Mouse (Mus musculus): Measurements from ENCODE around the gene Srarp. TPM values are rescaled to one million over a fixed set of nuclear protein-coding genes. Genes with fewer than 3 reads are reported as not detected.

Srarp gene
- not detected in 2 replicates for polyA plus RNA-seq (2015; fragmentation: Nextera tagmentation; extraction: Ambion mirVana)

DNA sequence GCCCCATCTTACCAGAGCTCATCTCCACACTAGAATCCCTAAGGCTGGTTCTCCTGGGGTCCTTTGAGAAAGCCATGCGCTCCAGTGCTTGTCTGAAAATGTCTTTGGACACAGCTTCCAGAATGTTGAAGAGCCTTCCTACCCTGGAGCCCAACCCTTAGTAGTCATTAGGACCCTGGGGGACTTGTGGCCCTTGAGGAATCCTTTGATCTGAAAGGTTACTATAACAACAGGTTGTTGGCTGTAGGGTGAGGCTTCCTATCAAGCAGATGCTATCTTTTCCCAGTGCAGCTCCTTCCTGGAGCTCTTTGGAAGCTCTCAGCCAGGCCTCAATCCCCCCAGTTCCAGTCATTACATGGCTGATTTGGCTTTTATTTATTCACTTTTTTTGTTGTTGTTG lies at the start of gene Srarp:
Srarp (minus strand) TSS at position 132 of the 400 bp plus-strand sequence.
- ATAC-seq (ENCODE audit: insufficient read depth, low FRiP score, low read depth), result no peak
- Histone ChIP-seq H3K9me3 (no peaks in the 10 kb centered on the region), H3K27me3 (replicated peaks) (no peaks in the 10 kb centered on the region), H3K4me2 (no peak within 1 kb of the TSS), H3K9ac (no peak within 1 kb of the TSS), H3K36me3 (no peaks in the 10 kb centered on the region), H3K4me3 (replicated peaks) (no peak within 1 kb of the TSS), H3K4me1 (no peaks in the 10 kb centered on the region), H3K27ac (no peak within 1 kb of the TSS)
- 92% methylated on average over 1 of the region's 1 CpGs for WGBS

DNA sequence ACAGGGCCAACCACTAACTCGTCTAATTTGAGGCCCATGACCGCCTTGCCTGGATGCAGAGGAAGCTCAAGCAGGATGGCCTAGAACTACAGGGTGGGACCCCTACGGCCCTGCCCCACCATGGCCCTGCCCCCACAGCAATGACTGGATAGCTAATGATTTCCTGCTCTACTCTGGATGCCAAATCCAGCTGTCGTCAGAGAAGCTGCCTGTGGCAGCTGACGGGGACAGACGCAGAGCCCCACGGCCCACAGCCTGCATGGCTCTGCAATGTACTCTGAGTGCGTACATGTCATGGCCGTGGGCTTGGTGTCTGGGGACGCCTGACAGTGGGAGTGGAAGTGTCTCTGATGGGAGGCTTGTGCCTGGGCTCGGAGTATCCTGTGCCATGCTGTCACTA lies 48.2 kb upstream of the Srarp start:
- ATAC-seq (ENCODE audit: insufficient read depth, low FRiP score, low read depth), result no peak
- no peak overlapping the region for H3K4me3 ChIP-seq (replicated peaks)
- H3K27ac ChIP-seq, result no peak overlapping the region
- no peaks in the 10 kb centered on the region for H3K4me1 ChIP-seq
- 71% methylated on average over 11 of the region's 11 CpGs for WGBS
- H3K4me2 ChIP-seq, result no peak overlapping the region
- H3K9ac ChIP-seq, result no peak overlapping the region
- peaks cover 55% of the 10 kb centered on the region for H3K36me3 ChIP-seq
- H3K27me3 ChIP-seq (replicated peaks), result no peaks in the 10 kb centered on the region
- H3K9me3 ChIP-seq, result no peaks in the 10 kb centered on the region

DNA sequence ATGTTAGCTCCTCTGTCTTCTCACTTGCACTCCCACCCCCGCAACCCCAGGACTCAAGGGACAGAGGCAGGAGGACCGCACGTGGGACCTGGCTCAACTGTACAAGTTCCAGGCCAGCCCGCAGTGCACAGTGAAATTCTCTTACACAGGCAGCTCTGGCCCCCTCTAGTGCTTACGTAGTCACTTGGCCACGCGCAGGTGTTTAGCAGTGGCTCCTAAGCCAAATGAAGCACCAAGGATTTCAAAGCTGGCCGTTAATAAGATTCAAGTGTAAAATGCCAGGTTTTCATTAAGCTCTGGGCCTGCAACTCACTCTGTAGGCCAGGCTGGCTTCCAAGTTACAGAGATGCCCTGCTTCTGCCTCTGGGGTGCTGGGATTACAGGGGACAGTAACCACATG lies 43.5 kb upstream of the Srarp start:
- peaks cover 80% of the 10 kb centered on the region for H3K36me3 ChIP-seq
- H3K9ac ChIP-seq, result no peak overlapping the region
- no peak for ATAC-seq (ENCODE audit: insufficient read depth, low FRiP score, low read depth)
- H3K4me1 ChIP-seq, result no peaks in the 10 kb centered on the region
- no peaks in the 10 kb centered on the region for H3K9me3 ChIP-seq
- no peak overlapping the region for H3K4me2 ChIP-seq
- 90% methylated on average over 8 of the region's 8 CpGs for WGBS
- no peak overlapping the region for H3K4me3 ChIP-seq (replicated peaks)
- no peaks in the 10 kb centered on the region for H3K27me3 ChIP-seq (replicated peaks)
- 0 out of 2 replicates have a peak overlapping the region, but pooled peaks have one; percentile 90 for H3K27ac ChIP-seq

DNA sequence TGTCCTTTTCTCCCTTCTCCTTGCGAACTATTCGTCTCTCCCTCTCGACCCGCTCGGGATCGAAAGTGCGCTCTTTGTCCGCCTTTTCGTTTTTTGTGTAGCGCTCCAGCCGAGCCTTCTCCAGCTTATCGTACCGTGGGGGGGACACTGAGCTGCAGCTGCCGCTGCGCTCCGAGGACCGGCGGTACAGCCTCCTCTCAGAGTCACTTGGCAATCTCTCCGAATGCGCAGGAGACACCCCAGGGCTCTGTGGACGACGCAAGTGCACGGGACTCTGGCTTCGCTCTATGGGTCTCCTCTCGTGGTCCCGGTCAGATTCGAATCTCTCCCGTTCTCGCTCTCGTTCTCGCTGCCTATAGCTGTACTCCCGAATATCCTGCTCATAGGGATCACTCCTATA lies 42.9 kb upstream of the Srarp start:
- H3K9me3 ChIP-seq, result no peaks in the 10 kb centered on the region
- H3K4me2 ChIP-seq, result no peak overlapping the region
- 94% methylated on average over 32 of the region's 32 CpGs for WGBS
- ATAC-seq (ENCODE audit: insufficient read depth, low FRiP score, low read depth), result no peak
- H3K27me3 ChIP-seq (replicated peaks), result no peaks in the 10 kb centered on the region
- no peaks in the 10 kb centered on the region for H3K4me1 ChIP-seq
- peaks cover 80% of the 10 kb centered on the region for H3K36me3 ChIP-seq
- H3K4me3 ChIP-seq (replicated peaks), result no peak overlapping the region
- H3K27ac ChIP-seq, result peak overlapping the region; percentile 90
- H3K9ac ChIP-seq, result no peak overlapping the region

DNA sequence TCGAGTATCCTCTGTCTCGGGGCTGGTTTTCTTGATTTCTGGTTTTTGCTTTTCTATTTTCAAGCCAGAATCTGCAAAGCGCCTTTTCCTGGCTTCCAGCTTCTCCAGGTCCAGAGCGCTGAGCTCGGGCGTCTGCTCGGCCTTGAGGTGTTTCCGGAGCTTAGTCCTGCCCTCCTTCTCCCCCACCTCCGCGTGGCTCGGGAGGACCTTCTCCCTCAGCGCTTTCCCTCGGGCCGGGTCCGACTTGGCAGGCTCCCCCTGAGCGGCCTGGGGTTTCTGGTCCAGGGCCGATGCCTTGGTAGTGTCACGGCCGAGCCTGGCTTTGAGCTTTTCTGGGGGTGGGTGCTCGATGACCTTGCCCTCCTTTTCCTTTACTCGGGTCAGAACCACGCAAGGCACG lies 42.3 kb upstream of the Srarp start:
- Histone ChIP-seq H3K9ac (no peak overlapping the region), H3K4me2 (no peak overlapping the region), H3K27ac (peak overlapping the region; percentile 90), H3K27me3 (replicated peaks) (no peaks in the 10 kb centered on the region), H3K36me3 (peaks cover 81% of the 10 kb centered on the region), H3K4me3 (replicated peaks) (no peak overlapping the region), H3K9me3 (no peaks in the 10 kb centered on the region), H3K4me1 (no peaks in the 10 kb centered on the region)
- no peak for ATAC-seq (ENCODE audit: insufficient read depth, low FRiP score, low read depth)
- WGBS, result 77% methylated on average over 23 of the region's 23 CpGs

DNA sequence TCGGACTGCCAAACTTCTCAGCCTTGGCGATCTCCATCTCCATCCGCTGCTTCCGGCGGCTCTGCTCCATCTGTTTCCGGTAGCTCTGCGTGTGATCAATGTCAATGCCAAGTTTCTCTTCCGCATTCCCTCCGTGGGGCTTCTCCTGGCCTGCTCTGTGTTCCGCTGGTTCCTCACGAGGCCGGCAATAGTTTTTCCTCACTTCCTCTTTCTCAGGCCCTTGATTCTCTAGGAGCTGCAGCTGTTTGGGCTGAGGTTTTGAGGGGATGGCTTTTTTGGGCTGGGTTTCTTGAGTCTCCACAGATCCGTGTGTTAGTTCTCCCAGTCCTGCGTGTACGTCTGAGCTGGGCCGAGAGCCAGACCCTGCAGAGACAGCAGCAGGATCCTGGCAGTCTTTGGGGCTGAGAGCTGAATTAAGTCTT lies 41.8 kb upstream of the Srarp start:
- WGBS, result 63% methylated on average over 16 of the region's 16 CpGs
- 0 out of 2 replicates have a peak, but pooled peaks have one; percentile 33 for ATAC-seq (ENCODE audit: insufficient read depth, low FRiP score, low read depth)
- no peak overlapping the region for H3K4me2 ChIP-seq
- no peaks in the 10 kb centered on the region for H3K27me3 ChIP-seq (replicated peaks)
- peaks cover 86% of the 10 kb centered on the region for H3K36me3 ChIP-seq
- H3K27ac ChIP-seq, result peak overlapping the region; percentile 90
- H3K4me1 ChIP-seq, result no peaks in the 10 kb centered on the region
- H3K4me3 ChIP-seq (replicated peaks), result no peak overlapping the region
- H3K9ac ChIP-seq, result no peak overlapping the region
- no peaks in the 10 kb centered on the region for H3K9me3 ChIP-seq

DNA sequence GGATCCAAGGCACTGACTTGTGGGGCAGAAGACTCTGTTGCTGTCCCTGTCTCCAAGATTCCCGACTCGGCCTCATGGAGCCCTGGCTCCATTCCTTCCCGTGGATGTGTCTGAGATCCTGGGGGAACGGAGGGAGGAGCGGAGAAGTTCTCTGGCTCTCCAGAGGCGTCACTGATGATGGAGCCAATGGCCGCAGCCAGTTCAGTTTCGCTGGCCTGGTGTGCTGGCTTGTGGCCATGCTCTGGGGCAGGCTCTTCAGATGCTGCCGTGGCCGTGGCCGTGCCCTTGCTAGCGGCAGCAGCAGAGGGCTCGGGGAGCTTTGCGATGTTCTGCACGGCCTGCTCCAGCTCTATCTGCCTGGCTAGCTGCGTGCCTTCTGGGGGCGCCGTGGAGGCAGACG lies 38.5 kb upstream of the Srarp start:
- no peaks in the 10 kb centered on the region for H3K27me3 ChIP-seq (replicated peaks)
- ATAC-seq (ENCODE audit: insufficient read depth, low FRiP score, low read depth), result no peak
- no peaks in the 10 kb centered on the region for H3K9me3 ChIP-seq
- H3K36me3 ChIP-seq, result peaks cover 83% of the 10 kb centered on the region
- 88% methylated on average over 19 of the region's 19 CpGs for WGBS
- H3K4me1 ChIP-seq, result no peaks in the 10 kb centered on the region
- H3K4me3 ChIP-seq (replicated peaks), result no peak overlapping the region
- no peak overlapping the region for H3K9ac ChIP-seq
- no peak overlapping the region for H3K27ac ChIP-seq
- no peak overlapping the region for H3K4me2 ChIP-seq

DNA sequence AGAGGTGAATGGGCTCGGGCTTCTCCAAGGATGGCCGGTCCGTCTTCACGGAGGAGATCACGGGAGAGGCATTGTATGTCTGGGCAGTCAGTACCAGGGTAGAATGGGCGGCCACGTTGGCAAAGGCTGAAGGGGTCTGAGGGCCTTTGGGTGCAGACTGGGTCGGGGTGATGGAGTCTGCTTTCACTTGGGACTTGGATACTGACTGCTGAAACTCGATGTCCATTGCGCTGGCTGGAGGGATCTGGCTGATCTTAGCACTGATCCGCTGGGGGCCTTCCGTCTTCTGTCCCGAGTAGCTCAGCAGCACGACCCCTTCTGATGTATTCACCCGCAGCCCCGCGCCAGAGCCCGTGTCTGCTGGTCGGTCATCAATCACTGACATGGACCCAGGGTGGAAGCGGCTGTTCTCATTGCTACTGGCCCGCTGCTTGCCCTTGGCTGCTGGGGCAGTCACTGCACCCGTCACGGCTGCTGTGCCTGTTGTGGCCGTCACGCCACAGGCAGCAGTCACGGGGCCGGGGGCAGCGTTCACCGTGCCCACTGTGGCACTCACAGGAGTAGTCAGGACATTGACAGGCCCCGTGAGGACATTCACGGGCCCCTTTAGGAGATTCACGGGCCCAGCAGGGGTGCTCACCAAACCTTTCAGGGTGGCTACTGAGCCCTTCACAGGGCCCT lies 36.9 kb upstream of the Srarp start:
- no peak overlapping the region for H3K4me3 ChIP-seq (replicated peaks)
- H3K36me3 ChIP-seq, result peaks cover 80% of the 10 kb centered on the region
- H3K27me3 ChIP-seq (replicated peaks), result no peaks in the 10 kb centered on the region
- no peak for ATAC-seq (ENCODE audit: insufficient read depth, low FRiP score, low read depth)
- no peaks in the 10 kb centered on the region for H3K9me3 ChIP-seq
- H3K9ac ChIP-seq, result no peak overlapping the region
- 76% methylated on average over 32 of the region's 32 CpGs for WGBS
- H3K4me2 ChIP-seq, result no peak overlapping the region
- H3K27ac ChIP-seq, result no peak overlapping the region
- 0 out of 2 replicates have a peak, but pooled peaks cover 4% of the 10 kb centered on the region for H3K4me1 ChIP-seq

DNA sequence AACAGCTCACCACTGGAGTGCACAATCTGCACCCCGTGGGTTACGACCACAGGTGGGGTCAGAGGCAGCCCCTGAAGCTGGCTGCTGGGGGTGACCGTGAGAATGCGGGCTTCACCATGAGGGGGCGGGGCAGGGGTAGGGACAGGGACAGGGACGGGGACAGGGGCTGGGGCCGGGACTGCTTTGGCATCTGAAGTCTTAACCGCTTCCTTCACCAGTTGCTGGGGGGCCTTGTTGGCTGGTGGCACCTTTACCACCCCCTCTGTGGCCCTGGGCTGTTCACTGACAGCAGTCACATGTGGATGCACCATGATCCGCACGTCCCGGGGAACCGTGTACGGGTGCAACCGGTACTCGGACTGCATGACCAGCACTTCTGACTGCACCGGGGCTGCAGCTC lies 35.6 kb upstream of the Srarp start:
- H3K4me1 ChIP-seq, result 0 out of 2 replicates have a peak, but pooled peaks cover 4% of the 10 kb centered on the region
- H3K9ac ChIP-seq, result no peak overlapping the region
- H3K27ac ChIP-seq, result no peak overlapping the region
- no peak overlapping the region for H3K4me3 ChIP-seq (replicated peaks)
- H3K27me3 ChIP-seq (replicated peaks), result no peaks in the 10 kb centered on the region
- H3K4me2 ChIP-seq, result no peak overlapping the region
- ATAC-seq (ENCODE audit: insufficient read depth, low FRiP score, low read depth), result no peak
- H3K36me3 ChIP-seq, result peaks cover 80% of the 10 kb centered on the region
- H3K9me3 ChIP-seq, result no peaks in the 10 kb centered on the region
- 96% methylated on average over 16 of the region's 16 CpGs for WGBS

DNA sequence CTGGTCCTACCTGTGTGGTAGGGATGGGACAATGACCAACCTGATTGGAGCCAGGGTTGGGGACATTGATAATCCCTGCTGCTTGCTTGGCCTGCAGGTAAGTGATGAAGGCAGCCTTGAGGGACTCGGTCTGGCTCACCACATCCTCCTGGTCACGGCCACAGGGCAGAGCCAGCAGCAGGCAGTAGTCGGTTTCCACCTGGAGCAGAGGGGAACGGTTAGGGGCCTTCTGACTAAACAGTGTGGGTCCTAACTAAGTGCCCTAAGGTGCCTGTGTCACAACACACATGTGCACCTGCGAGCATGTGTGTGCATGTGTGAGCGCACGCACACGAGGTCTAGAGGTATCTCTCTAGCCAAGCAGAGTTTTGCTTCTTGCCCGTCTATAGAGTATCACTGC lies 33.4 kb upstream of the Srarp start:
- no peak for ATAC-seq (ENCODE audit: insufficient read depth, low FRiP score, low read depth)
- Histone ChIP-seq H3K4me2 (no peak overlapping the region), H3K4me3 (replicated peaks) (no peak overlapping the region), H3K4me1 (0 out of 2 replicates have a peak, but pooled peaks cover 4% of the 10 kb centered on the region), H3K36me3 (peaks cover 80% of the 10 kb centered on the region), H3K27me3 (replicated peaks) (no peaks in the 10 kb centered on the region), H3K9ac (no peak overlapping the region), H3K27ac (no peak overlapping the region; the same call in 1 of the 2 replicates), H3K9me3 (no peaks in the 10 kb centered on the region)
- WGBS, result 90% methylated on average over 9 of the region's 9 CpGs

DNA sequence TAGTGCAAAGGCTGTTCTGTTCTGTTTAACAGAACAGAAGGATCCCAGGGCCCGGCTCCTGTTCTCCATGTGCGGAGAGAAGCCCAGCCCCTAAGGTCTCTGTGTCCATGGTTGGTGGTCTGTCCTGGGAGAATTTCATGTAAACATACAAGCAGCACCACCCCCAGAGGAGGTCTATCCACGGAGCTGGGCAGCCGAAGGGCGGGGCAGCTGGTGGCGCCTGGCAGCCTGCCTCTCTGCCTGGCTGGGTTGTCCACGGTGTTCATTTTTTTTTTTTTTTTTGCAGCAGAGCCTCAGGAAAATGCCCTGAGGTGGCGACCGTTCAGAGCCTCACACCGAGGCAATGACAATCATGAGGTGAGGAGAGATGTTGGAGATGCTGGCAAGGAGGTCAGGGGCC lies 32.7 kb upstream of the Srarp start:
- Histone ChIP-seq H3K9me3 (no peaks in the 10 kb centered on the region), H3K4me3 (replicated peaks) (no peak overlapping the region), H3K4me1 (0 out of 2 replicates have a peak, but pooled peaks cover 4% of the 10 kb centered on the region), H3K27ac (peak overlapping the region; percentile 40; the same call in 1 of the 2 replicates), H3K4me2 (no peak overlapping the region), H3K36me3 (peaks cover 81% of the 10 kb centered on the region), H3K27me3 (replicated peaks) (no peaks in the 10 kb centered on the region), H3K9ac (no peak overlapping the region)
- WGBS, result 45% methylated on average over 10 of the region's 10 CpGs
- ATAC-seq (ENCODE audit: insufficient read depth, low FRiP score, low read depth), result no peak

DNA sequence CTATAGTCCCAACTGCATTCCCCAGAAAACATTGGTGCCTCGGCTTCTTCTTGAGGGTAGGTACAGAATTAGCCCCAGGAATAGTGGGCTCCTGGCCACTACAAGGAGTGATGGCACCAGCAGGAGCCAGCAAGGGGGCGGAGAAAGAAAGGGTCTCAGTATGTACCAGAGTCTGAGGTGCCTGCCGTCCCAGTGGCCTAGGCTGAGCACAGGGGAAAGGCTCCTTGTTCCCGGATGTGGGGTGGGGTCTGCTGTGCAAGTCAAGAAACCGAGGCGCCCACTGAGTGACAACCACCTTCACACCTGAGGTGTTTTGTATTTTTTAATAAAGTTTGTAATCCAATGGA lies 31.6 kb upstream of the Srarp start:
- no peak for ATAC-seq (ENCODE audit: insufficient read depth, low FRiP score, low read depth)
- Histone ChIP-seq H3K27ac (no peak overlapping the region), H3K4me2 (no peak overlapping the region), H3K9me3 (no peaks in the 10 kb centered on the region), H3K9ac (no peak overlapping the region), H3K4me1 (0 out of 2 replicates have a peak, but pooled peaks cover 4% of the 10 kb centered on the region), H3K27me3 (replicated peaks) (no peaks in the 10 kb centered on the region), H3K4me3 (replicated peaks) (no peak overlapping the region), H3K36me3 (peaks cover 79% of the 10 kb centered on the region)
- 76% methylated on average over 6 of the region's 6 CpGs for WGBS

Measured in stomach, embryonic 15.5 days (tissue).